Mouse (Mus musculus) MEL (cell line): ENCODE results near the gene Elk4. TPM values are rescaled to one million over a fixed set of nuclear protein-coding genes. Genes with fewer than 3 reads are reported as not detected.
A peak's percentile ranks its signal among the peaks of the same experiment; 100 is the strongest.

Experiments used
- DNase-seq: peaks from one replicate; pipeline ENCODE4 v3.0.0; 2011; ENCODE audit warnings: low read depth, low spot score
- H3K27ac ChIP-seq: 2 replicates; pipeline ENCODE4 v1.5.1; 2012; ENCODE audit warnings: low read depth, mild to moderate bottlenecking, control low read depth, low read length, moderate library complexity; ENCODE audit not compliant: control insufficient read depth
- H3K27me3 ChIP-seq, 2 experiments: fragments of 150-350 bp in 1 of 2; sonication (generic) in 1 of 2; 2 replicates each; pipeline ENCODE4 v1.6.1; 2012; ENCODE audit warnings: low read length in 2 of 2, mild to moderate bottlenecking in 2 of 2, improper control_type of control experiment in 1 of 2, moderate library complexity in 1 of 2; ENCODE audit not compliant: insufficient read depth in 2 of 2, control insufficient read depth in 1 of 2
- H3K36me3 ChIP-seq, 2 experiments: 2 replicates each; pipeline ENCODE4 v1.6.1; 2012 to 2014; ENCODE audit warnings: low read length in 2 of 2, improper control_type of control experiment in 1 of 2, inconsistent platforms in 1 of 2, mild to moderate bottlenecking in 1 of 2; ENCODE audit not compliant: insufficient read depth in 2 of 2, control insufficient read depth in 1 of 2
- H3K4me1 ChIP-seq, 2 experiments: fragments of 150-350 bp in 1 of 2; sonication (generic) in 1 of 2; 2 replicates each; pipeline ENCODE4 v1.6.1; 2012; ENCODE audit warnings: low read length in 2 of 2, improper control_type of control experiment in 1 of 2, mild to moderate bottlenecking in 1 of 2; ENCODE audit not compliant: insufficient read depth in 2 of 2, control insufficient read depth in 1 of 2
- H3K4me3 ChIP-seq, 2 experiments: fragments of 150-350 bp in 1 of 2; sonication (generic) in 1 of 2; 2 replicates each; pipeline ENCODE4 v1.5.1; 2012; ENCODE audit warnings: low read depth in 2 of 2, low read length in 2 of 2, mild to moderate bottlenecking in 2 of 2, moderate library complexity in 2 of 2, control low read depth in 1 of 2, improper control_type of control experiment in 1 of 2; ENCODE audit not compliant: control insufficient read depth in 1 of 2, insufficient read depth in 1 of 2
- H3K79me2 ChIP-seq: 2 replicates; pipeline ENCODE4 v1.6.1; 2012; ENCODE audit warnings: mild to moderate bottlenecking, low read length, moderate library complexity; ENCODE audit not compliant: control insufficient read depth, poor library complexity, insufficient read depth
- H3K9ac ChIP-seq: 2 replicates; pipeline ENCODE4 v1.6.1; 2012; ENCODE audit warnings: low read depth, mild to moderate bottlenecking, control low read depth, low read length, moderate library complexity; ENCODE audit not compliant: control insufficient read depth, poor library complexity, severe bottlenecking
- H3K9me3 ChIP-seq: fragments of 150-350 bp; sonication (generic); replicated peaks from 2 replicates; pipeline ENCODE4 v1.6.1; 2012; ENCODE audit warnings: mild to moderate bottlenecking, low read length, improper control_type of control experiment, moderate library complexity; ENCODE audit not compliant: insufficient read depth
- CHD1 ChIP-seq: IDR thresholded peaks from 2 replicates; pipeline ENCODE4 v1.6.1; 2012; ENCODE audit warnings: low read depth, mild to moderate bottlenecking, inconsistent platforms, low read length, improper control_type of control experiment
- E2F4 ChIP-seq: IDR thresholded peaks from 2 replicates; pipeline ENCODE4 v1.6.1; 2011; ENCODE audit warnings: low read depth, low read length, improper control_type of control experiment, borderline replicate concordance
- EP300 ChIP-seq, 2 experiments: IDR thresholded peaks; 2 replicates each; pipeline ENCODE4 v1.6.1; 2011; ENCODE audit warnings: improper control_type of control experiment in 2 of 2, low read length in 2 of 2, low read depth in 1 of 2, mild to moderate bottlenecking in 1 of 2
- ETS1 ChIP-seq: IDR thresholded peaks from 2 replicates; pipeline ENCODE4 v1.6.1; 2012; ENCODE audit warnings: low read depth, mild to moderate bottlenecking, inconsistent platforms, low read length, improper control_type of control experiment, moderate library complexity
- GATA1 ChIP-seq: IDR thresholded peaks from 2 replicates; pipeline ENCODE4 v1.6.1; 2011; ENCODE audit warnings: low read depth, low read length, improper control_type of control experiment
- JUND ChIP-seq: IDR thresholded peaks from 2 replicates; pipeline ENCODE4 v1.6.1; 2011; ENCODE audit warnings: low read depth, mild to moderate bottlenecking, improper control_type of control experiment, low read length
- KAT2A ChIP-seq: conservative IDR thresholded peaks from 2 replicates; pipeline ENCODE4 v1.6.1; 2012; ENCODE audit warnings: low read depth, low read length, improper control_type of control experiment, inconsistent platforms
- MYB ChIP-seq: IDR thresholded peaks from 2 replicates; pipeline ENCODE4 v1.6.1; 2011; ENCODE audit warnings: mild to moderate bottlenecking, low read depth, low read length, improper control_type of control experiment
- NELFE ChIP-seq: IDR thresholded peaks from 2 replicates; pipeline ENCODE4 v1.6.1; 2011; ENCODE audit warnings: low read depth, low read length, improper control_type of control experiment
- NRF1 ChIP-seq: IDR thresholded peaks from 2 replicates; pipeline ENCODE4 v1.6.1; 2014; ENCODE audit warnings: low read depth, mild to moderate bottlenecking, inconsistent platforms, low read length, improper control_type of control experiment, moderate library complexity; ENCODE audit not compliant: poor library complexity, insufficient read depth, severe bottlenecking
- SIN3A ChIP-seq: IDR thresholded peaks from 2 replicates; pipeline ENCODE4 v1.6.1; 2012; ENCODE audit warnings: low read length, improper control_type of control experiment, inconsistent platforms
- TAL1 ChIP-seq: IDR thresholded peaks from 2 replicates; pipeline ENCODE4 v1.6.1; 2012; ENCODE audit warnings: mild to moderate bottlenecking, inconsistent platforms, low read length, moderate library complexity, mixed read lengths
- ZMIZ1 ChIP-seq: IDR thresholded peaks from 2 replicates; pipeline ENCODE4 v1.6.1; 2012; ENCODE audit warnings: low read depth, mild to moderate bottlenecking, inconsistent platforms, low read length, improper control_type of control experiment, moderate library complexity
- ZNF384 ChIP-seq: IDR thresholded peaks from 2 replicates; pipeline ENCODE4 v1.6.1; 2012; ENCODE audit warnings: low read depth, mild to moderate bottlenecking, inconsistent platforms, low read length, improper control_type of control experiment
- polyA plus RNA-seq, 2 experiments: library from polyadenylated mRNA; stranded (reverse) in 1 of 2; unstranded in 1 of 2; fragments of >175 nt in 1 of 2; fragments of >200 nt in 1 of 2; gene quantifications; 2 replicates each; pipeline versions ENCODE4 v1.2.1 to v1.2.4; 2012; ENCODE audit warnings: low replicate concordance in 2 of 2, low read depth in 1 of 2; ENCODE audit not compliant: insufficient read length in 2 of 2, insufficient read depth in 1 of 2, missing spikeins in 1 of 2
- total RNA-seq: library from RNA; depleted of rRNA; stranded (reverse); fragments of 300-350 nt; gene quantifications from 2 replicates; pipeline ENCODE4 v1.2.3, GENCODE M21; 2012

The Elk4 gene
- total and polyA plus RNA-seq, 3 experiments: 19.4 to 191 (median 20.3) TPM

GRCm38 (mm10) chr1:132022107-132022506 lies 14.7 kb downstream of the Elk4 start:
- Histone ChIP-seq H3K9ac (no peak overlapping the region), H3K4me3 (no peak overlapping the region), H3K27me3 (no peaks in the 10 kb centered on the region), H3K27ac (no peak overlapping the region), H3K4me1 (peaks cover 0 to 3% of the 10 kb centered on the region in 2 experiments; a peak in 1 of 4 replicates), H3K79me2 (0 out of 2 replicates have a peak, but pooled peaks cover 1% of the 10 kb centered on the region), H3K9me3 (no peaks in the 10 kb centered on the region), H3K36me3 (peaks cover 6 to 25% of the 10 kb centered on the region in 2 experiments)
- no peak for TF ChIP-seq JUND
- no peak for TF ChIP-seq KAT2A
- no peak for TF ChIP-seq ZMIZ1
- TF ChIP-seq SIN3A: no peak
- TF ChIP-seq NELFE: no peak
- 0 out of 2 replicates have a peak, but pooled peaks have one; percentile 18 for TF ChIP-seq GATA1
- TF ChIP-seq CHD1: no peak
- peak; percentile 84 for TF ChIP-seq ZNF384
- TF ChIP-seq MYB: no peak
- peak; percentile 25; the same call in 1 of the 2 replicates for TF ChIP-seq ETS1
- no peak for TF ChIP-seq NRF1
- DNase-seq: no peak

- H3K27me3 ChIP-seq: no peaks in the 10 kb centered on the region
- no peak for DNase-seq
- no peak overlapping the region for H3K27ac ChIP-seq
- no peaks in the 10 kb centered on the region for H3K9me3 ChIP-seq
- no peak overlapping the region for H3K4me3 ChIP-seq
- H3K9ac ChIP-seq: no peak overlapping the region
- H3K36me3 ChIP-seq: peaks cover 0 to 15% of the 10 kb centered on the region in 2 experiments; a peak in 2 of 4 replicates
- peaks cover 0 to under 1% of the 10 kb centered on the region in 2 experiments; a peak in 1 of 4 replicates for H3K4me1 ChIP-seq
- H3K79me2 ChIP-seq: no peaks in the 10 kb centered on the region
- peak; percentile 24; the same call in 1 of the 2 replicates for TF ChIP-seq TAL1
- peak in 1 of 2 experiments; percentile 39; a peak in 1 of 4 replicates for TF ChIP-seq EP300 (IDR thresholded peaks at IDR 0.05; ENCODE audit: low read depth in 1 of 2, low read length in 2 of 2)
- TF ChIP-seq E2F4: no peak
- peak; percentile 28; the same call in 1 of the 2 replicates for TF ChIP-seq GATA1
Measured at GRCm38 (mm10) chr1:132026925-132027646, 19.7 kb downstream of the Elk4 start.
